Mouse (Mus musculus) cortical plate, adult 2 months (tissue): ENCODE measurements around the gene Drap1.

Source experiments
- CTCF ChIP-seq: fragments of 200-500 bp; IDR thresholded peaks from 2 replicates; pipeline ENCODE4 v1.5.1; 2011; ENCODE audit warnings: mild to moderate bottlenecking, control low read depth, low read length; ENCODE audit not compliant: insufficient read depth; ENCODE audit errors: extremely low read depth
- POLR2A ChIP-seq: fragments of 200-500 bp; IDR thresholded peaks from 2 replicates; pipeline ENCODE4 v1.6.1; 2011; ENCODE audit warnings: mild to moderate bottlenecking, low read length, control low read depth; ENCODE audit not compliant: insufficient read depth; ENCODE audit errors: extremely low read depth

GRCm38 (mm10) chr19:5388588-5389242 is 36.1 kb downstream of the Drap1 start, which contains the start of gene Sart1:
- TF ChIP-seq CTCF (no peak), POLR2A (peak; percentile 92)
